Mouse (Mus musculus): ENCODE measurements around the gene Atl2.

GRCm38 (mm10) chr17:79911718-79912117 is 15.8 kb upstream of the Atl2 start:
- no peak for TF ChIP-seq GATA1 (IDR thresholded peaks at IDR 0.05; ENCODE audit: borderline replicate concordance, low read length)
- TF ChIP-seq FLI1 (IDR thresholded peaks at IDR 0.05; ENCODE audit: low read length), result no peak
